8 mouse cellular contexts compared by ENCODE assay signal in the genomic region with DNA sequence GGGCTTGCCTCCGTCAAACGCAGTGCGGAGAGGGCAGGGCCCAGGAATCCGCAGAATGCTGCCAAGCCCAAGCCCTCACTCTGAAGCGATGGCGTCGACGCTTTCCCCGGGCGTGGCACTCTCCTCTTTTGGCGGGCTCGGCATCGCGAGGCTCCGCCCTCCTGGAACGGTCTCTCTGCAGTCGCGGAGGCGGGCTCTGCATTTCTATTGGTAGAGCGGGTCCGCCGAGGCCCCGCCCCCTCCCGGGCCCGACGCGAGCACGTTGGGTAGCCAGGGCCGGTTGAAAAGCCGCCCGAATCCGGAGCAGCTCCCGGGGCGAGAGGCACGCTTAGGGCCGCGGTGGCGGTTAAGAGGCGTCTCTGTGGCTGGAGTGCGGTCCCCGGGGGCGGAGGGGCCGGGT. TPM values are rescaled to one million over a fixed set of nuclear protein-coding genes. Genes with fewer than 3 reads are reported as not detected.
DNase-seq lines count a peak whose midpoint lies in the region; ATAC-seq and TF ChIP-seq lines count a peak whose summit lies in the region.

A gene (plus strand): TSS at position 262 of the 400 bp plus-strand sequence.

- ATAC-seq in embryonic facial prominence, embryonic 13.5 days (ENCODE audit: insufficient number of reproducible peaks, insufficient read depth, low FRiP score, low TSS enrichment, low read depth) = peak; percentile 89
- ATAC-seq in limb, embryonic 11.5 days (ENCODE audit: insufficient number of reproducible peaks, low FRiP score, low TSS enrichment, low read depth) = peak; percentile 92
- peak; percentile 96 for ATAC-seq in midbrain, embryonic 13.5 days

- peaks cover 12% of the 10 kb centered on the region for H3K9me3 ChIP-seq in embryonic facial prominence, embryonic 13.5 days
- no peaks in the 10 kb centered on the region; the same call in 1 of the 2 replicates for H3K9me3 ChIP-seq in limb, embryonic 11.5 days (ENCODE audit: control insufficient read depth, low read length)
- H3K9me3 ChIP-seq in midbrain, embryonic 13.5 days = peaks cover 12% of the 10 kb centered on the region; the same call in 1 of the 2 replicates

- TF ChIP-seq EP300 in heart, adult 2 months (IDR thresholded peaks at IDR 0.05; ENCODE audit: insufficient read depth, low read depth, low read length) = peak; percentile 54; the same call in 1 of the 2 replicates

- H3K27me3 ChIP-seq in embryonic facial prominence, embryonic 13.5 days = no peaks in the 10 kb centered on the region
- no peaks in the 10 kb centered on the region for H3K27me3 ChIP-seq in heart, adult 2 months (ENCODE audit: control insufficient read depth, insufficient read depth, low read length)
- H3K27me3 ChIP-seq in kidney, adult 2 months (replicated peaks; ENCODE audit: control insufficient read depth, insufficient read depth, low read length) = no peaks in the 10 kb centered on the region
- H3K27me3 ChIP-seq in limb, embryonic 11.5 days (ENCODE audit: control insufficient read depth, insufficient read depth, low read length) = no peaks in the 10 kb centered on the region
- H3K27me3 ChIP-seq in midbrain, embryonic 13.5 days = no peaks in the 10 kb centered on the region
- no peaks in the 10 kb centered on the region for H3K27me3 ChIP-seq in small intestine, adult 2 months (ENCODE audit: control insufficient read depth, insufficient read depth, low read length)

- peak; percentile 74 for TF ChIP-seq POLR2A in heart, adult 2 months (IDR thresholded peaks at IDR 0.05; ENCODE audit: insufficient read depth, low read depth, low read length)
- TF ChIP-seq POLR2A in kidney, adult 2 months (IDR thresholded peaks at IDR 0.05; ENCODE audit: low read depth, low read length) = peak; percentile 78
- TF ChIP-seq POLR2A in small intestine, adult 2 months (IDR thresholded peaks at IDR 0.05; ENCODE audit: low read depth, low read length) = peak; percentile 70

- intact Hi-C loops in heart, adult 2 months (cut with DNase I) = loop anchor here (10.0 kb wide), 2 partner anchors 394 to 454 kb away; a partner anchor contains a TSS

- H3K9ac ChIP-seq in embryonic facial prominence, embryonic 13.5 days = peak within 1 kb of the TSS; percentile 86
- H3K9ac ChIP-seq in heart, adult 2 months (ENCODE audit: low read depth, low read length) = peak within 1 kb of the TSS; percentile 86
- peak within 1 kb of the TSS; percentile 95 for H3K9ac ChIP-seq in limb, embryonic 11.5 days (ENCODE audit: low read length)
- H3K9ac ChIP-seq in midbrain, embryonic 13.5 days (replicated peaks) = peak within 1 kb of the TSS; percentile 90

- no peaks in the 10 kb centered on the region for H3K79me2 ChIP-seq in heart, adult 2 months (replicated peaks; ENCODE audit: control insufficient read depth, insufficient read depth, low read length)

- H3K27ac ChIP-seq in embryonic facial prominence, embryonic 13.5 days = peak within 1 kb of the TSS; percentile 98
- H3K27ac ChIP-seq in heart, adult 2 months = peak within 1 kb of the TSS; percentile 99
- peak within 1 kb of the TSS; percentile 93 for H3K27ac ChIP-seq in kidney, adult 2 months (ENCODE audit: insufficient read depth, low read depth, low read length)
- peak within 1 kb of the TSS; percentile 97 for H3K27ac ChIP-seq in limb, embryonic 11.5 days (replicated peaks; ENCODE audit: low read depth, low read length)
- peak within 1 kb of the TSS; percentile 99 for H3K27ac ChIP-seq in midbrain, embryonic 13.5 days
- peak within 1 kb of the TSS; percentile 88 for H3K27ac ChIP-seq in small intestine, adult 2 months (ENCODE audit: insufficient read depth, low read depth, low read length)

- H3K4me1 ChIP-seq in embryonic facial prominence, embryonic 13.5 days = 0 out of 2 replicates have a peak, but pooled peaks cover 3% of the 10 kb centered on the region
- peaks cover 1% of the 10 kb centered on the region; the same call in 1 of the 2 replicates for H3K4me1 ChIP-seq in heart, adult 2 months (ENCODE audit: control insufficient read depth, insufficient read depth, low read length)
- H3K4me1 ChIP-seq in kidney, adult 2 months (ENCODE audit: control insufficient read depth, insufficient read depth, low read length) = peaks cover 7% of the 10 kb centered on the region
- H3K4me1 ChIP-seq in limb, embryonic 11.5 days (ENCODE audit: control insufficient read depth, insufficient read depth, low read length) = no peaks in the 10 kb centered on the region
- peaks cover 7% of the 10 kb centered on the region for H3K4me1 ChIP-seq in midbrain, embryonic 13.5 days (replicated peaks)
- peaks cover 4% of the 10 kb centered on the region for H3K4me1 ChIP-seq in small intestine, adult 2 months (ENCODE audit: control insufficient read depth, insufficient read depth, insufficient read length, low read length)

- H3K4me2 ChIP-seq in embryonic facial prominence, embryonic 13.5 days = peak within 1 kb of the TSS; percentile 81
- H3K4me2 ChIP-seq in limb, embryonic 11.5 days (ENCODE audit: low read depth, severe bottlenecking) = peak within 1 kb of the TSS; percentile 87
- peak within 1 kb of the TSS; percentile 58 for H3K4me2 ChIP-seq in midbrain, embryonic 13.5 days (replicated peaks)

- peak; percentile 89 for DNase-seq in 416B (ENCODE audit: low read depth)
- peak; percentile 77 to 78 for DNase-seq in adrenal gland, postnatal 4 days (ENCODE audit: low spot score in 2 of 2)
- peak; percentile 96 to 98 for DNase-seq in heart, adult 2 months
- peak; percentile 98 for DNase-seq in kidney, adult 2 months
- peak; percentile 92 for DNase-seq in limb, embryonic 11.5 days (ENCODE audit: low spot score)

- WGBS in embryonic facial prominence, embryonic 13.5 days = 1% methylated on average over 43 of the region's 43 CpGs
- WGBS in heart, adult 2 months = 1% methylated on average over 42 of the region's 43 CpGs
- 2% methylated on average over 43 of the region's 43 CpGs for WGBS in kidney, adult 2 months
- WGBS in limb, embryonic 11.5 days = 2% methylated on average over 43 of the region's 43 CpGs
- WGBS in midbrain, embryonic 13.5 days = 2% methylated on average over 33 of the region's 43 CpGs
- WGBS in small intestine, adult 2 months = 2% methylated on average over 43 of the region's 43 CpGs

- H3K36me3 ChIP-seq in embryonic facial prominence, embryonic 13.5 days = peaks cover 40% of the 10 kb centered on the region
- H3K36me3 ChIP-seq in heart, adult 2 months (ENCODE audit: control insufficient read depth, insufficient read depth, low read length) = peaks cover 10% of the 10 kb centered on the region
- H3K36me3 ChIP-seq in kidney, adult 2 months (ENCODE audit: control insufficient read depth, insufficient read depth, low read length) = no peaks in the 10 kb centered on the region
- H3K36me3 ChIP-seq in limb, embryonic 11.5 days (ENCODE audit: control insufficient read depth, insufficient read depth, low read length) = no peaks in the 10 kb centered on the region; the same call in 1 of the 2 replicates
- peaks cover 16% of the 10 kb centered on the region for H3K36me3 ChIP-seq in midbrain, embryonic 13.5 days
- H3K36me3 ChIP-seq in small intestine, adult 2 months (ENCODE audit: control insufficient read depth, insufficient read depth, low read length) = 0 out of 2 replicates have a peak, but pooled peaks cover 1% of the 10 kb centered on the region

- H3K4me3 ChIP-seq in embryonic facial prominence, embryonic 13.5 days = peak within 1 kb of the TSS; percentile 57
- H3K4me3 ChIP-seq in heart, adult 2 months = peak within 1 kb of the TSS; percentile 78
- H3K4me3 ChIP-seq in kidney, adult 2 months (ENCODE audit: insufficient read depth, low read depth, low read length) = peak within 1 kb of the TSS; percentile 89
- H3K4me3 ChIP-seq in limb, embryonic 11.5 days (ENCODE audit: low read depth, low read length) = peak within 1 kb of the TSS; percentile 71
- peak within 1 kb of the TSS; percentile 74 for H3K4me3 ChIP-seq in midbrain, embryonic 13.5 days (replicated peaks)
- peak within 1 kb of the TSS; percentile 71 for H3K4me3 ChIP-seq in small intestine, adult 2 months (ENCODE audit: low read depth, low read length)

- no peak for TF ChIP-seq CTCF in heart, adult 2 months (IDR thresholded peaks at IDR 0.05)
- no peak for TF ChIP-seq CTCF in kidney, adult 2 months (conservative IDR thresholded peaks at IDR 0.05; ENCODE audit: insufficient read depth, insufficient read length, low read depth, low read length)
- TF ChIP-seq CTCF in small intestine, adult 2 months (IDR thresholded peaks at IDR 0.05; ENCODE audit: extremely low read depth, insufficient read length, insufficient replicate concordance, low read depth, low read length) = no peak

RNA-seq across cellular contexts. Expression of the gene that starts here (rescaled TPM):
- 10 to 100 TPM; 22.3 to 24.6 TPM for total RNA-seq in adrenal gland, postnatal 4 days (2021)
- polyA plus RNA-seq in embryonic facial prominence, embryonic 13.5 days (2015; fragmentation: Nextera tagmentation; extraction: Ambion mirVana) = 17.1 and 20.5 TPM in 2 replicates
- total RNA-seq in heart, adult 2 months (2021) = 10 to 100 TPM in 1 of 2 experiments, 1 to 10 TPM in 1; 9.8 to 11.4 TPM
- 3.3 and 7.2 TPM in 2 replicates for polyA plus RNA-seq in heart, adult 2 months (2012; rRNA removed)
- polyA plus RNA-seq in kidney, adult 2 months (2012; rRNA removed) = 5.3 and 6.8 TPM in 2 replicates
- polyA plus RNA-seq in limb, embryonic 11.5 days (2014; fragmentation: Nextera tagmentation; extraction: Ambion mirVana) = 11.7 and 15.2 TPM in 2 replicates
- 18.5 and 19.1 TPM in 2 replicates for polyA plus RNA-seq in midbrain, embryonic 13.5 days (2015; fragmentation: Nextera tagmentation; extraction: Ambion mirVana)
- polyA plus RNA-seq in small intestine, adult 2 months (2012; rRNA removed) = 1.2 and 1.8 TPM in 2 replicates

Comparison
In these comparisons a context has a peak if more than half of its experiments do, and no peak if none do; other contexts are left out.
1. Peak in every context shown above with its lines: DNase-seq, ATAC-seq, H3K4me3 ChIP-seq and H3K27ac ChIP-seq.